Mouse (Mus musculus): ENCODE measurements around the gene Lrig3. TPM values are rescaled to one million over a fixed set of nuclear protein-coding genes. Genes with fewer than 3 reads are reported as not detected.

Lrig3 gene
- total RNA-seq (2021) = 5.4 and 7.4 TPM in 2 replicates
- long read RNA-seq, experiment 1, full-length matches to known transcripts = 2 of 2 reads
- long read RNA-seq, experiment 1, partial matches to known transcripts = 0 of 2 reads
- long read RNA-seq, experiment 1, other reads (novel, unspliced or antisense) = 0 of 2 reads
- long read RNA-seq, experiment 2, full-length matches to known transcripts = 2 of 2 reads
- long read RNA-seq, experiment 2, partial matches to known transcripts = 0 of 2 reads
- long read RNA-seq, experiment 2, other reads (novel, unspliced or antisense) = 0 of 2 reads

DNA sequence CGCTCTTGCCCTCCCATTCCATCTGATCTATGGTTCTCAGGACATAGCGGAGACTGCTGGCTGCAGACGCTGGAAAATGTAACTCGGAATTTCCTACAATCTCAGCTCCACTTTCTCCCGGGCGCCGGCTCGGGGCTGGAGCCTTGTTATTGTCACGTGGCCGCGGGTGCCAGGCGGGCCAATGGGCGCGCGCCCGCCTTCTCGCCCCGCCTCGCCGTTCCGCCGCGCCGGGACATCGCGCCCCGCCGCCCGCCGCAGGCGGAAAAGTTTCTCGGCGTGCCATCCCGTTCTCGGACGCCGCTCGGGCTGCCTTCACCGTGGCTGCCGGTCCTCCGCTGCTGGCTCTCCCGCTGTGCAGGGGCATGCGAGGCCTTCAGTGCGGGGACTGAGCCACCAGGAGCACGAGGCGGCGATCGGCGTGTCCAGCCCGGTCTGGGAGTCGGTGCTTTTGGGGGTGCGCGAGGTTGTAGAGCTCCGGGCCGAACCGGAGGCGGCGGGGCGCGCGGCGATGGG lies at the start of gene Lrig3:
Lrig3 (plus strand) TSS at position 201 of the 513 bp plus-strand sequence.
- DNase-seq = peak; percentile 86

DNA sequence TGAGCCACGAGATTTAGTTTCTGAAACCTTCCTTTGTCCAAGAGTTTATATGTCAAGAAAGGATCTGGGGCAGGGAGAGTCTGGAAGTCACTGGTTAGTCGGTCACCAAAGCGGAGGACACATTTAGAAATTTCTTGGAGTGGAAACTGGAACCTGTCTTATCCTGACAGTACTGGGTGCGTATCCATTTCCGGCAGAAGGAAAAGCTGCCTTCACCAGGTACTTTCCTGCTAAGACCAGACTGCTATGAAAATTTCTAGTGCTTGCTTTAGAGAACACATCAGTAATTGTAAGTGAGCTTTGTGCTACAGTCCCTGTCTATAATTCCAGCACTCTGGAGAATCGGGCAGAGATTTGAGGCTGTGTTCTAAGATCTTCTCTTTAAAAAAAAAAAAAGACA lies 49.2 kb upstream of the Lrig3 start:
- DNase-seq = no peak

DNA sequence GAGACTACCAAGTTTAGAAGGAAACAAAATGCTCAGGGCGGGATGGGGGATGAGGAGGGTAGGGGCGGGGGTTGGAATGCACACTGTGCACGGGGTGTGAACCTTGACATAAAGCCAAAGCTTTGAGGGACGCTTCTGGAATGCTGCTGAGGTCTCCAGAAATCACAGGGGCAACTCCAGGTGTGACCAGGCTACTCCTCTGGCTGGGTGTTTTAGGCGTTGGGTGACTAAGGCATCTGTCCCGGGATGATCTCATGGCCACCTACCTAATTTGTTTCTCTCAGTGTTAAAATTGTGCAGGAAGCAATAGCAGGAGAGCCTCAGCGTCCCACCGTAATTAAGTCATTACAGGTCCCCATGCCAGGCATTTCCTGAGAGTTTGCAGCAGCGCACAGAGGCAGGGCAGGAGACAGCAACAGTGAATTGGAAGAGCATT lies 48.5 kb upstream of the Lrig3 start:
- DNase-seq = no peak

DNA sequence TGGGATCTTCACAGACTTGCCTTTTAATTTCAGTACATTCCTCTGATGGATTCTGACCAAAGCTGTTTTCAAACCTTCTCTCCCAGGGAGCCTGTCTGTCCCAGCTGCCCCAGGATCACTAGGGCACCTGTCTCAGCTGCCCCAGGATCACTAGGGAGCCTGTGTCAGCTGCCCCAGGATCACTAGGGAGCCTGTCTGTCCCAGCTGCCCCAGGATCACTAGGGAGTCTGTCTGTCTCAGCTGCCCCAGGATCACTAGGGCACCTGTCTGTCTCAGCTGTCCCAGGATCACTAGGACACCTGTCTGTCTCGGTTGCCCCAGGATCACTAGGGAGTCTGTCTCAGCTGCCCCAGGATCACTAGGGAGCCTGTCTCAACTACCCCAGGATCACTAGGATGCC lies 47.0 kb upstream of the Lrig3 start:
- DNase-seq = no peak

DNA sequence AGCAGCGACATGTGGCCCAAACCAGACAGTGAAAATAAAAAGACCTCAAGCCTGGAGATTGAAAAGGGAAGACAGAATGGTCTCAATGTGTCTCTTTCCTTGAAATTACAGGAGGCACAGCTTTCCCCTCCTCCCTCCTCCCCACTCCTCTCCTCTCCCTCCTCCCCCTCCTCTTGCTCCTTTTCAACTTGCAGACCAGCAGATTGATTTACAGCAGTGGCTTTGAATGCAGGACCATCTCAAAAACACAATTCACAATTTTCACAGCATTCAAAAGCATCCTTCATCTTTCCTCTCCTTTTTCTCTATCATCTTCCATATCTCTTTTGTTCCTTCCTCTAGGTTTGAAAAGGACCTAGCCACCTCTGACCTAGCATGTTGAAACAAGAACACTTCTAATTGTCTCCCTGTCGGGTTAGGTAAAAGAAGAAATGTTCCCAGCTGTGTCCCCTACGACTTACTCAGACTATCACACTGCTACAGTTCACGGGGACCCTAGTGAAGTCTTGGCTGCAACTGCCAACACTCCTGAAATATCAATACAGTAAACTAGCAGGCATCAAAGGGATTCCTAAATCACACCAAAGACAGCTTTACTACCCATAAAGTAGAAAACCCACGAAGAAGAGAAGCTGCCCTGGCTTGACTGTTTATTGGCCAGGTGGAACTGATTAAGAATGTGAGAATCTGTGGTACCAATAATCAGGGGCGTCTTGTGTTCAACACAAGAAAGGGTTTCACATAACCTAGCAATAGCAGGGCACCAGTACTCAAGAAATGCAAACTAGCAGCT lies 44.1 kb upstream of the Lrig3 start:
- no peak for DNase-seq

DNA sequence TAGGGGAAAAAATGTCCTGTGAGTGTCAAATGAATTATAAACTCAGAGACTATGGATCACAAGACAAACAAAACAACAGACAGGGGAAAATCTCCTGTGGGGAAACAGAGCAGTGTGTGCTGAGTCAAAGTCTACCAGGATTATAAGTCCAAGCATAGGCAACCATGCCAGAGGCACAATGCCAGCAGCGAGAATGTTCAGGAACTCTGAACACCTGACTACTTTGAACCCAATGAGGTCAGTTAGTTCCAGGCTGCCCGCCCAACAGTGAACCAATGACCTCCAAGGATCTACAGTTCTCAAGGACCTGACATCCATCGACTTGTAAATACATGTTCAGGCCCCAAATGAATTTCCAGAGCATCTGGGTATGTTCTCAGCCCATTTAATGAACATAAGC lies 36.0 kb upstream of the Lrig3 start:
- DNase-seq = no peak

DNA sequence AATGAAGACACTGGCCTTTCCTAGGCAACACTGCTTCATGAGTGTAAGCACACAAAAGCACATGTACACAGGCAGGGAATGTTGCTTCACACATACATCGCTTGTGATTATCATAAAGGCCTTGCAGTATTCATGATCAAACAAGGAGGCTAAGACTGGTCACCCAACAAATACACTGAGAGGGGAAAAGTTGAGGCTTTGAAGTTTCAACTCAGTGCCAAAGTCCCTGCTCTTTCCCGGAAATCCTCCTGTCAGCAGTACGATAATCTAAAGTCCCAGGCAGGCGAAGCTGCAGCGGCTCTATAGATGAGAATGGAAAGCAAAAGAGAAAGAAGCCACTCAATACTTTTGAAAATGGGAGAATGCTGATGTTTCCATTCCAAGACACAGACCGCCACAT lies 32.6 kb upstream of the Lrig3 start:
- no peak for DNase-seq

DNA sequence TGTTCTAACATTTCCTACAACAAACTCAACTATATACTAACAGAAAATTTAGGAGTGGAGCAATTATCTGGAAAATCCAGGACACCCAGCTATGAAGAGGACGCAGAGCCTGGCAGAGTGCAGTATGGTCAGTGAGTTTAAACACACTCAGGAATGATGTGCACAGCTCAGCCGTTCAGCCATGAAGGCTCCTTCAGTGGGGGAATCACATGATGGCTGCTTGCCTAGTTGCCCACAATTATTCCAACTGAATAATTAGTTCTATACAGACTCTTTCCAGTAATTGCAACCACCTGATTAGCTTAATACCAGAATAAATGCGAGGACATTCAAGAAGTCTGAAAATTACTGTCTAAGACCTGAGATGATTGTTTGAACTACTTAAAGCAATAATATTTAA lies 31.9 kb upstream of the Lrig3 start:
- no peak for DNase-seq

DNA sequence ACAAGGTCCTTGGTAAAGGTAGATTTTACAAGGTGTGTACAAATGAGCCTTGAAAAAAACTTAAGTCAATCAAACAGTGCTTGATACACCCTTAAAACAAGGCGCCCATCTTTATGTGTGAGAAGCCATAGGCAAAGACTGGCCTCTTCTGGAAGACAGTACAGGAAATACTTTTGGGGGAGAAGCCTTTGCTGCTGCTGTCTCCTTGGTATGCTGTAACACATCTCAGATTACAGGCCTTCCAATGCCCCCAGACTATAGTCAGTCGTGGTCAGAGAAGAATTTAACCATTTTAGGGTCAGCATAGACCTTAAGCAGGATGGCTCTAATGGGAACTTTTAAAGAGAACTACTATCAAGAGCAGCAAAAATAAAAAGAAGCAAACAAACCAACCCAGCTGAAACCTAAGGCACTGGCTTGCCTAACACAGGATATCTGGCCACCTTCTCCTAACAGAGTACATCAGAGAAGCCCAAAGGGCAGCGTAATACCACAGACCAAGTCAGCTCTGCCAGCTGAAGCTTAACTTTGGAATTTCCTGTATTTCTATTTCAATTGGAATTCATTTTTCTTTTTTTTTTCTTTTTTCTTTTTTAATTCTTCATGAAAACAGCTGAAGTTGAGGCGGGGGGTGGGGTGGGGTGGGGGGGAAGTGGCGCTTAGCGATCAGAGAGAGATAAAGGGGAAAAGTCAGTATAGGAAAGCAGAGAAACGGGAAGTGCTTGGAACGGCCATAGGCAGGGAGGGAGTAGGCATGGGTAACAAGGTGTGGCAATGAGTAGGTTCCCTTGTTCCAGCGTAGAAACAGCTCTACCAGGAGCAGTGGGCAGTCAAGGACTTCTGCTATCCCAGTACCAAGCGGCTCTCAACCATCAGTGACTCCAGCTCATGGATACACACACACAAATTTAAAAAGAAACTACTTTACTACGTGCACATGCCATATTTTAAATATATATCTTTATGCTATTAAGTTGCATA lies 28.2 kb upstream of the Lrig3 start:
- DNase-seq = no peak

DNA sequence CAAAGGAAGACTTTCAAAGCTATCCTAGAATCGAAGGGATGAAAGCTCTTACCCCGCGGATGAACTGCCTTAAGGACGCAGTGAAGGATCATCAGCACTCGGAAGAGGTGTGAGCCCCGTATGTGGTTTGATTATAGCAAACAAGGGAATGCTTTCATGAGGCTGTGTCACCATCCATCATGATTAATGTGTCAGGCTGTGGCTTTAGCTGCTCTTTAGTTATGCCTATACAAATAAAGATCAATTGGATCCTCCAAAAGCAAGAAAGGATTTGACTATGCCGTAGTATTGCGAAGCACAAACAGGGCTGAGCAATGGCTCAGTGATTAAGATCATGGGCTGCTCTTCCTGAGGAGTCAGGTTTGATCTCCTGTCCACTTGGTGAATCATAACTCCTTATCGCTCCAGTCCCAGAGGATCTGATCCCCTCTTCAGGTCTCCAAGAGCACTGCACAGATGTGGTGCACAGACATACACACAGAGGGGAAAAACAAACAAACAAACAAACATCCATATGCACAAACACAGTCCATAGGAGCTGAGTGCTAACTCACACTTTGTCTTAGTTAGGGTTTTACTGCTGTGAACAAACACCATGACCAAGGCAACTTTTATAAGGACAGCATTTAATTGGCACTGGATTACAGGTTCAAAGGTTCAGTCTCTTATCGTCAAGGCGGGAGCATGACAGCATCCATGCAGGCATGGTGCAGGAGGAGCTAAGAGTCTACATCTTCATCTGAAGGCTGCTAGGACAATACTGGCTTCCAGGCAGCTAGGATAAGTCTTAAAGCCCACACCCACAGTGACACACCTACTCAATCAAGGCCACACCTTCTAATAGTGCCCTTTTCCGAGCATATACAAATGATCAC lies 27.2 kb upstream of the Lrig3 start:
- DNase-seq = no peak

DNA sequence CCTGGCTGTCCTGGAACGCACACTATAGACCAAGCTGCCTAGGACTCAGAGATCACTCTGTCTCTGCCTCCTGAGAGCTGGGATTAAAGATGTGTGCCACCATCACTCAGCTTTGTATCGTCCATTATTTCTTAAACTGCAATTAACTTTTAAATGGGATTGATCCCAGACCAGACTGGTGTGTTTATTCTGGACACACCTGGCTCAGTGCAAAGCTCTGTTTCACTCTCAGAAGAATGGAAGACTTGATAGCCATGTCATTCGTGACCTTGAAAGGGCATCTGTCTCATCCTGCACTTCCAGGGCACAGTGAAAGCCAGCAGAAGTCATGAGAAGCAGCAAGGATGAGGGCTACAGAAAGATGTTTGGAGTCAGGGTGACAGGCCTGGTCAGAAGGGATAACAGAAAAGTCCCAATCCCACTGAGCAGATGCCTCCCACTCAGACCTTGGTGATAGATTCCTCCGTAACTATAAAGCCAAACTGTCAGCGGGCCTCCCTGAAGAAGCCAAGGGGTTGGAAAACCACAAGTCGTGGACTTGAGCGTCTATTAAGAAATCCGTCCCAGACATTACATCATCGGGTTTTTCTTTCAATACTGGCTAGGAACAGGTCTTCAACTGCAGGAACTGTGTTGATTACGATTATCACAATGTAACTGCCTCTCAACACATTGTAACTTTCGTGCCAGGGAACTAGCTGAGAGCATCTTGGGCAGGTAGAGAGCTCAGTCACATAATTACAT lies 25.5 kb upstream of the Lrig3 start:
- DNase-seq = no peak

DNA sequence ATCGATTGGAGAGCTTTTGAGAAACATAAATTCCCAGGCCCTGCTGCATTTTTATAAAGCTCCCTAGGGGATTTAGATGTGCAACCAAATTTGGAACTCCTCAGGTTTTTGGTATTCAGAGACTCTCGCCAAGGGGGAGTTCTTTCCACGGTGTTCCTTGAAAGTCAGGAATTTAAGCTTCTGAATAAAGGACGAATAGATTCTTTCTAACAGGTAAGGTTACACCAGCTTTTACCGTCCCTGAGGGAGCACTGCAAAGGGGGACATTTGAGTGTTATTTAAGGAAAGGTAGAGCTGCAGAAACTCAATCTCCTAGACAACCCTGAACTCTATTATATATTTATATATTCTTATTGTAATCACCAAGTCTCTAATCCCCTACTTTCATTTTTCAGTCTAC lies 22.9 kb upstream of the Lrig3 start:
- no peak for DNase-seq

DNA sequence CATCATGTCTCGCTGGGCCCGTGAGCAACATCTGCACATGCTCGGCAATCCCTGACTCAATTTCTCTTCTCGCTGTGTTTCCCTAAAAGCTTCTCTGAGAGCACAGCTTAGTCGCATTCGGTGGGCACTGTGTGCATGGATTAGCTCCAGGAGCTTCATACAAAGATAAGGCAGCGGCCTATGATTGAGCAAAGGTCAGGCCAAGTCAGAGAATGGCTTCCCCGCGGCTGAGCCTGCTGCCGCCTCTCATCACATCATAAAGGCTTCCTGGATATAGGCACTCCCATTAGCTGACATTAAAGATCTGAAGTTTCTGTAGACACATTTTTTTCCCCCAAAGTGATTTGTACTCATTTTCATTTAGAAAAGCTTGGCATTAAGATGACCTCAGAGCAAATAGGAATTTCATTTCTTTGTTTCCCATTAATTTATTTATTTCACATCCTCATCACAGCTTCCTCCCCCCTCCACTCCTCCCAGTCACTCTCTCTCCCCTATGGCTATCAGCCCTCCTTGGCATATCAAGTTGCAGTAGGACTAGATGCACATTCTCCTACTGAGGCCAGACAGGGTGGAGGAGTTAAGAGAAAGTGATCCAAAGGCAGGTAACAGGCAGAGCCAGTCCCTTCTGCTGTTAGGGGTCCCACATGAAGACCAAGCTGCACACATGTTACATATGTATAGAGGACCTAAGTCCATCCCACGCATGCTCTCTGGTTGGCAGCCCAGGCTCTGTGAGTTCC lies 21.0 kb upstream of the Lrig3 start:
- no peak for DNase-seq

DNA sequence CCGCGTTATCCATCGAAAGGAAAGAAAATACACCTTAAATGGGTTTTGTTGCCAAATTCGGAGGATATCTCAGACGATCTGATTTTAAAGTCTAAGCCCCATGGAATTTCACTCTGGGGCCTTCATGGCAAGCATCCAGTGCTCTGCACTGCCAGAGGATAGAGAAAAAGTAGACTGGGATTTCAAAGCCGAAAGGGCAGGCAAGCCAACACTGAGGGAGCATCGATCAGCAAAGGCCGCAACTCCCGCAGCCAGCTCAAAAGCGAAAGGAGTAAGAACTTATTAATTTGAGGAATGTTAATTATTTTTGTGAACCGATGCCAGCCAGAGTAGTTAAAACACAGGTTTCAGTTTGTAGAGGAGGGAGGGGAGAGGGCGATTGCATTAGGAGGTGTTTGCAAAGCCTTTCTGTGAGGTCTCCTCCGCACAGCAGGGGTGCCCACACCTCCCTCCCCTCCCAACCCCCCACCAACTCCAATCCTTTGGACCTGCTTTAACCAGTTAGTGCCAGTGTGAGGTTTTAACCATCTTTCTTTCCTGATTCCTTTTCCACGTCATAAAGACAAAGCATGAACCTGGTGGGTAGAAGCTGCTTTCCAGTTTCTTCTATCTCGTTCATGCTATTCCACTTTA lies 17.0 kb upstream of the Lrig3 start:
- no peak for DNase-seq

DNA sequence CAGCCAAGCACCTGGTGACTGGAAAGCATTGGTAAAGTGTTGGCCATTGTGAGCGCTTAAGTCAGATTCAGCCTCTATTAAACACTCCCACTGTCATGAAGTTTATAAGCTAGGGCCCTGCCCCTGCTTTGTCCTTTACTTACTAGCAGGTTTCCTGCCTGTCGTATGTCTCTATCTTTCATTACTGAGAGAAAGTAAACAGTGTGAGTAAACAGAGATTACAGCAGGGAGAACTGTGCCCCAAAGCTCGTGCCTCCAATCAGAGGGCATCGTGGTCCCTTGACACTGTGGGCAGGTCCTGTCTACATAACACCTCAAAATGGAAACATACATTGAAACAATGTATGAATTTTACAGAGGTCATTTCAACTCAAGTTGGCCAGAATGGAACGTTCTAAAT lies 14.3 kb upstream of the Lrig3 start:
- DNase-seq = no peak

DNA sequence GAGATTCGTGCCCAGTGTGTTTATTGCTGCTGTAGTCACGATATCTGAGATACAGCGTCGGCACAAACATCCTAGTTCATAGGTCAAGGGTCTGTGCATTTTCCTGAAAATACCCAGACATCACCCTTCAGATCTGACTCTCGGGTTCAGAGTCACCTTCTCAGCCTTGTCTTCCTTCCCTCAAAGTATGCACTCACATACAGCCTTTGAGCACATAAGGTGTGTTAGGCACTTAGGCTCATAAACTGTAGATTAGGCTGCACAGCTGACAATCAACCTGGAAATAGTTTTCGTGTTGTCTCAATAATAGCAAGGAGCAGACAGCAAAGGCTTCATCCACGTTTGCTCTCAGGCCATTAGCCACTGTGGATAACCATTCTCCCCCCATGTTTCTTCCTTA lies 11.6 kb upstream of the Lrig3 start:
- no peak for DNase-seq

DNA sequence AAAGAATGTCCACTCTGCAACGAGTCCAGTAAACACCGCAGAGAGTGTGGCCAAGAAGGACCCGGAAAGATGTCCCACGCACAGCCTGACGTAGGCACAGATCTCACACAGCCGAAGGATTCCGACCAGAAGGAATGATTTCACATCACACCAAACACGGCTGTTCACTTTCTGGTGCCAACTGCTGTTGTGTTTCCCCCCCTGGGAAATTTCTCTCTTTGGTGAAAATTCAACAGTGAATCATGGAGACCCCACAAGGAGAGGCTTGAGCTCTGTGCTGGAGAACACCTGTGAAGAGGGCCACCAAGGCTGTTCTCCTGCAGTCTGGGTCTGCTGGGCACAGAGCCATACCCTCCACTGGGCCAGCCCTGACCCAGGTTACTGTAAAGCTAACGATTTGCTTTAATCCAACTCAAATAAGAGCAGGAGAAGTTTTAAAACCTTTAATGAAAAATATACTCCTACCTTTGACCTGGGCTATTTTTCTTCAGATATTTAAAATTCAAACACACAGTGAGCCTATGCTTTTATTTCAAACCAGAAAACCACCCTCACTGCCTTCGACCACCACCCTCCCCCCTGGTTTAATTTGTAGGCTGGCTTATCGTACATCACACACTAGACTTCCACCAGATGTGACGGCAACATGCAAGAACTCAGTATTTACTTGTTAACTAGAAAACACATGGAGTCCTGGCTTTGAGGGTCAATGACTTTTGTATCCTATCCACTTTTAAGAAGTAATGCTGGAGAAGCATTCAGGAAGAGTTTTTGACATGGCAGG lies 11.0 kb upstream of the Lrig3 start:
- no peak for DNase-seq

DNA sequence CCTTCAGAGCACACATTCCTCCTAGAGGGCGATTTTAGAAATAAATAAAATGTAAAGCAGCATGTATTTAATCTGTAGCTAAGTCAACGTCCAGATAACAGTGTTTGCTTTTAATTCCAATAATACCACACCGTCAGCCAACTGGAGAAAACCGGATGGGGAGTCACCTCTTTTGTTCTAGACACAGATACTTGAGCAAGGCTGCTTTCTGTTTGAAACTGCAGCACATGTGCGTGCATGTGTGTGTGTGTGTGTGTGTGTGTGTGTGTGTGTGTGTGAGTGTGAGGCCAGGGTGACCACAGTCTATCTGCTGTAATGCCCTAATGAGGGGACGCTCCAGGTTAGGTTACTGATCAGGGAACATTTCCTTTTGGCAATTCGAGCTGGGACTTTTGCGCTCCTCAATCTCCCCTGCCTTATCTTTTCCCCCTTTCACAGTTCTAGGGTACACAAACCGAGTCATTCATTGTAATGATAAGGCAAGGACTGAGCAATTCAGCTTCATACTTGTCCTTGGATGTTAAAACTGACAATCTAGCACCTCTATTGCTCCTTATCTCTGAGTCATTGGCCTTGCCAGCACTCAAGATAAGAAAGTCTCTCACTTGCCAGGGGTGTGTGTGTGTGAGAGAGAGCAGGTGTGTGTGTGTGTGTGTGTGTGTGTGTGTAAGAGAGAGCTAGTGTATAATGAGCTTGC lies 4.4 kb upstream of the Lrig3 start:
- no peak for DNase-seq
